Mouse (Mus musculus) gastrocnemius, postnatal 10 days (tissue): ENCODE results near the gene Jchain. TPM values are rescaled to one million over a fixed set of nuclear protein-coding genes. Genes with fewer than 3 reads are reported as not detected.

Source experiments
- DNase-seq: peaks from one replicate; pipeline ENCODE4 v3.0.0; 2021; ENCODE audit warnings: mixed read lengths
- total RNA-seq, 2 experiments: library from RNA; stranded (reverse); gene quantifications; 2 replicates each; pipeline ENCODE4 v1.2.3; 2021

Jchain gene
- total RNA-seq, 2 experiments from 2014 or later: 0.23 TPM; not detected in 1

- DNase-seq: no peak
Measured at GRCm38 (mm10) chr5:88530908-88531307, 3.2 kb upstream of the Jchain start.

- DNase-seq: no peak
Measured at GRCm38 (mm10) chr5:88519232-88519631, 8.5 kb downstream of the Jchain start.

- DNase-seq: no peak
Measured at GRCm38 (mm10) chr5:88508990-88509389, 18.7 kb downstream of the Jchain start.

- DNase-seq: no peak
Measured at GRCm38 (mm10) chr5:88508555-88508954, 19.1 kb downstream of the Jchain start.

- DNase-seq: no peak
Measured at GRCm38 (mm10) chr5:88499781-88500180, 27.9 kb downstream of the Jchain start.

GRCm38 (mm10) chr5:88491111-88491510, 36.6 kb downstream of the Jchain start:
- DNase-seq: no peak

GRCm38 (mm10) chr5:88489004-88489403, 38.7 kb downstream of the Jchain start:
- DNase-seq: no peak

- DNase-seq: no peak
Measured at GRCm38 (mm10) chr5:88487675-88488074, 40.0 kb downstream of the Jchain start, which contains the start of gene Enam. Gene Enam, plus strand, starts transcription at chr5:88487975.

Other genes starting within 250 kb of the Jchain start
- not detected for gene Prol1, start 210.6 kb downstream of the Jchain start, total RNA-seq
- gene Amtn, start 151.8 kb downstream of the Jchain start, total RNA-seq: under 1 TPM; 0.23 to 0.79 TPM
- not detected for gene Ambn, start 71.9 kb downstream of the Jchain start, total RNA-seq
- gene Enam, start 39.9 kb downstream of the Jchain start, total RNA-seq: not detected
- gene Utp3, start 26.6 kb upstream of the Jchain start, total RNA-seq: 10 to 100 TPM; 24.2 to 27.1 TPM
- 10 to 100 TPM in 1 of 2 experiments, 1 to 10 TPM in 1; 8.9 to 13.2 TPM for gene Rufy3, start 37.1 kb upstream of the Jchain start, total RNA-seq
- gene Grsf1, start 148.3 kb upstream of the Jchain start, total RNA-seq: 100 to 1,000 TPM; 111 to 113 TPM
- 10 to 100 TPM; 32.1 to 33.3 TPM for gene Mob1b, start 193.0 kb upstream of the Jchain start, total RNA-seq
- 1 to 10 TPM; 4.5 to 5.9 TPM for gene Dck, start 237.1 kb upstream of the Jchain start, total RNA-seq